Mouse (Mus musculus) CH12.LX (cell line): ENCODE measurements around the gene Sh3bgrl2. TPM values are rescaled to one million over a fixed set of nuclear protein-coding genes. Genes with fewer than 3 reads are reported as not detected.

Experiments
- DNase-seq: peaks from one replicate; pipeline ENCODE4 v3.0.0-alpha.2; 2013; ENCODE audit errors: extremely low read depth
- H3K27ac ChIP-seq: 2 replicates; pipeline ENCODE4 v1.5.1; 2012; ENCODE audit warnings: low read depth, mild to moderate bottlenecking, control low read depth, moderate library complexity; ENCODE audit not compliant: insufficient read depth
- H3K27me3 ChIP-seq: replicated peaks from 2 replicates; pipeline ENCODE3; 2012; ENCODE audit warnings: inconsistent platforms
- H3K36me3 ChIP-seq, 2 experiments: replicated peaks in 1 of 2; 2 replicates each; pipeline versions ENCODE3 to v1.6.1; 2012; ENCODE audit warnings: inconsistent platforms in 1 of 2, low read length in 1 of 2, mild to moderate bottlenecking in 1 of 2, mixed read lengths in 1 of 2, moderate library complexity in 1 of 2; ENCODE audit not compliant: control insufficient read depth in 1 of 2, insufficient read depth in 1 of 2
- H3K4me1 ChIP-seq, 2 experiments: 2 replicates each; pipeline ENCODE4 v1.6.1; 2012; ENCODE audit warnings: inconsistent platforms in 1 of 2, moderate library complexity in 1 of 2; ENCODE audit not compliant: insufficient read depth in 2 of 2, control insufficient read depth in 1 of 2
- H3K4me2 ChIP-seq: 2 replicates; pipeline ENCODE4 v1.6.1; 2012; ENCODE audit warnings: low read depth, mild to moderate bottlenecking, control low read depth; ENCODE audit not compliant: poor library complexity, insufficient read depth, severe bottlenecking
- H3K4me3 ChIP-seq, 3 experiments: fragments of 150-350 bp in 1 of 3; sonication (generic) in 1 of 3; replicated peaks in 1 of 3; 2 replicates each; pipeline versions ENCODE3 to v1.5.1; 2011 to 2012; ENCODE audit warnings: low read depth in 2 of 3, low read length in 2 of 3, mild to moderate bottlenecking in 2 of 3, moderate library complexity in 2 of 3, control low read depth in 1 of 3, improper control_type of control experiment in 1 of 3, inconsistent platforms in 1 of 3, mixed read lengths in 1 of 3; ENCODE audit not compliant: poor library complexity in 1 of 3
- H3K79me2 ChIP-seq: replicated peaks from 2 replicates; pipeline ENCODE4 v1.6.1; 2012; ENCODE audit warnings: mild to moderate bottlenecking, moderate library complexity; ENCODE audit not compliant: control insufficient read depth, poor library complexity, insufficient read depth, severe bottlenecking; ENCODE audit errors: extremely low read depth
- H3K9ac ChIP-seq: 2 replicates; pipeline ENCODE4 v1.6.1; 2012; ENCODE audit warnings: low read depth, mild to moderate bottlenecking, control low read depth, moderate library complexity; ENCODE audit not compliant: insufficient read depth
- H3K9me3 ChIP-seq: replicated peaks from 2 replicates; pipeline ENCODE3; 2012; ENCODE audit warnings: low read length, inconsistent platforms, mixed read lengths
- CHD1 ChIP-seq: IDR thresholded peaks from 2 replicates; pipeline ENCODE4 v1.6.1; 2012; ENCODE audit warnings: low read depth, low read length, improper control_type of control experiment, inconsistent platforms
- ETS1 ChIP-seq: conservative IDR thresholded peaks from 2 replicates; pipeline ENCODE4 v1.6.1; 2012; ENCODE audit warnings: low read depth, mild to moderate bottlenecking, inconsistent platforms, low read length, improper control_type of control experiment, moderate library complexity
- HCFC1 ChIP-seq: IDR thresholded peaks from 2 replicates; pipeline ENCODE4 v1.6.1; 2012; ENCODE audit warnings: low read depth, mild to moderate bottlenecking, inconsistent platforms, low read length, improper control_type of control experiment
- IRF4 ChIP-seq: IDR thresholded peaks from 2 replicates; pipeline ENCODE4 v1.6.1; 2014; ENCODE audit warnings: low read depth, mild to moderate bottlenecking, inconsistent platforms, low read length, improper control_type of control experiment
- JUN ChIP-seq: IDR thresholded peaks from 2 replicates; pipeline ENCODE4 v1.6.1; 2011; ENCODE audit warnings: low read depth, mild to moderate bottlenecking, low read length, improper control_type of control experiment, moderate library complexity; ENCODE audit not compliant: insufficient read depth
- JUND ChIP-seq: conservative IDR thresholded peaks from 2 replicates; pipeline ENCODE4 v1.6.1; 2011; ENCODE audit warnings: low read depth, low read length, improper control_type of control experiment
- MAFK ChIP-seq: IDR thresholded peaks from 2 replicates; pipeline ENCODE4 v1.6.1; 2011; ENCODE audit warnings: low read length, improper control_type of control experiment; ENCODE audit not compliant: insufficient replicate concordance
- MAZ ChIP-seq: IDR thresholded peaks from 2 replicates; pipeline ENCODE4 v1.6.1; 2012; ENCODE audit warnings: low read depth, mild to moderate bottlenecking, inconsistent platforms, low read length, improper control_type of control experiment, moderate library complexity
- MXI1 ChIP-seq: IDR thresholded peaks from 2 replicates; pipeline ENCODE4 v1.6.1; 2011; ENCODE audit warnings: mild to moderate bottlenecking, low read depth, low read length, improper control_type of control experiment
- RAD21 ChIP-seq: IDR thresholded peaks from 2 replicates; pipeline ENCODE4 v1.6.1; 2011; ENCODE audit warnings: low read depth, mild to moderate bottlenecking, low read length, improper control_type of control experiment, moderate library complexity
- RCOR1 ChIP-seq: conservative IDR thresholded peaks from 2 replicates; pipeline ENCODE4 v1.6.1; 2012; ENCODE audit warnings: low read depth, mild to moderate bottlenecking, inconsistent platforms, low read length, improper control_type of control experiment
- TBP ChIP-seq: conservative IDR thresholded peaks from 2 replicates; pipeline ENCODE4 v1.6.1; 2011; ENCODE audit warnings: low read depth, low read length, improper control_type of control experiment
- TCF12 ChIP-seq: IDR thresholded peaks from 2 replicates; pipeline ENCODE4 v1.6.1; 2014; ENCODE audit warnings: low read depth, mild to moderate bottlenecking, inconsistent platforms, low read length, improper control_type of control experiment
- USF2 ChIP-seq: conservative IDR thresholded peaks from 2 replicates; pipeline ENCODE4 v1.6.1; 2011; ENCODE audit warnings: low read depth, low read length, improper control_type of control experiment
- ZKSCAN1 ChIP-seq: IDR thresholded peaks from 2 replicates; pipeline ENCODE4 v1.6.1; 2012; ENCODE audit warnings: low read depth, inconsistent platforms, low read length, improper control_type of control experiment, borderline replicate concordance
- ZMIZ1 ChIP-seq: IDR thresholded peaks from 2 replicates; pipeline ENCODE4 v1.6.1; 2012; ENCODE audit warnings: low read depth, mild to moderate bottlenecking, inconsistent platforms, low read length, improper control_type of control experiment
- ZNF384 ChIP-seq: IDR thresholded peaks from 2 replicates; pipeline ENCODE4 v1.6.1; 2012; ENCODE audit warnings: low read depth, low read length, improper control_type of control experiment, inconsistent platforms
- dilution Hi-C: fragments of 300-500 bp; cut with MboI; formaldehyde crosslinking; loops from 2 replicates; pipeline ENCODE4 v1.14.3; 2020; ENCODE audit warnings: low sequenced_read_pairs; ENCODE audit not compliant: extremely low pct_unique_long_range_greater_than_20kb, extremely low pct_ligation_motif_present
- in situ Hi-C: fragments of 300-500 bp; cut with MboI; formaldehyde crosslinking; loops from 3 replicates; pipeline ENCODE4 v1.14.3; 2019; ENCODE audit warnings: low sequenced_read_pairs, low pct_ligation_motif_present, low pct_unique_long_range_greater_than_20kb, mixed read lengths
- polyA plus RNA-seq: library from polyadenylated mRNA; unstranded; fragments of >175 nt; gene quantifications from 2 replicates; pipeline ENCODE4 v1.2.1, GENCODE M21; 2012; ENCODE audit warnings: low read depth; ENCODE audit not compliant: insufficient read length
- total RNA-seq, 2 experiments: library from RNA; depleted of rRNA; stranded (reverse); fragments of 300-350 nt in 1 of 2; fragments of >200 nt in 1 of 2; gene quantifications; 2 replicates each; pipeline ENCODE4 v1.2.3; 2012 to 2014

Gene Sh3bgrl2
- total and polyA plus RNA-seq, 3 experiments = 0.04 to 0.27 (median 0.11) TPM

DNA sequence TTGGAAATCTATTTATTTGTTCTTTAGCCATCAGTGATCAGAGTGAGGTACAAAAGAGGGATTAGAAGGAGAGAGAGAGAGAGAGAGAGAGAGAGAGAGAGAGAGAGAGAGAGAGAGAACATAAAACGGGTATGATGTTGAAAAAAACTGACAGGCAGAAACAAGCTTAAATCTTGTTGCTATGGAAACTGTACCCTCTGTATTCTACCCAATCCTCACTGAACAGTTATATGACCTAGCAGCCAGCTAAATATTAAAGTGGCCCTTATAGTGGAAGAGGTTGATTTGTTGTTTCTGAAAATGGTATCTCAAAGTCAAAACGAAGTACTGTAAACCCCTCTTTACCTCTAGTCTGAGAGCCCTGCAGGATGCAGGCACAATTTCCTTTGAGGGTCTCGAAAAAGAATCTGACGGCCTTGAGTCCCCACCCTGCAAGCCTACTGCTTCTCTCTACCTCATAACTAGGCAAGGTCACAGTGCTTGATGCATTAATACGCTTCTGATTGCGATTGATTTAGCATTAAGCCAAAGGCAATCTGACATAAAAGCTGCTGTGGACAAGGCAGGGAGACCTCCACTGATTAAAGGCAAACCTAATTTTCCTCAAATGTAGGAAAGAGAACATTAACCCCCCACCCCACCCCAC, 28.5 kb upstream of the Sh3bgrl2 start:
- Histone ChIP-seq H3K36me3 (no peaks in the 10 kb centered on the region), H3K79me2 (no peaks in the 10 kb centered on the region), H3K9me3 (peaks cover 3% of the 10 kb centered on the region)
- DNase-seq = no peak
- in situ Hi-C loops = no loop called here
- no peak for TF ChIP-seq RAD21
- TF ChIP-seq ETS1 = no peak
- TF ChIP-seq IRF4 = no peak
- no peak for TF ChIP-seq ZKSCAN1
- no peak for TF ChIP-seq ZNF384
- no peak for TF ChIP-seq MAZ
- TF ChIP-seq, all 38 proteins: peak for 0
- no peak overlapping the region for H3K9ac ChIP-seq
- no peak overlapping the region for H3K27ac ChIP-seq
- no peak overlapping the region for H3K4me3 ChIP-seq
- H3K4me1 ChIP-seq = peaks cover 0 to 9% of the 10 kb centered on the region in 2 experiments; a peak in 2 of 4 replicates
- H3K4me2 ChIP-seq = no peak overlapping the region
- no peaks in the 10 kb centered on the region for H3K27me3 ChIP-seq
- dilution Hi-C loops = no loop called here

DNA sequence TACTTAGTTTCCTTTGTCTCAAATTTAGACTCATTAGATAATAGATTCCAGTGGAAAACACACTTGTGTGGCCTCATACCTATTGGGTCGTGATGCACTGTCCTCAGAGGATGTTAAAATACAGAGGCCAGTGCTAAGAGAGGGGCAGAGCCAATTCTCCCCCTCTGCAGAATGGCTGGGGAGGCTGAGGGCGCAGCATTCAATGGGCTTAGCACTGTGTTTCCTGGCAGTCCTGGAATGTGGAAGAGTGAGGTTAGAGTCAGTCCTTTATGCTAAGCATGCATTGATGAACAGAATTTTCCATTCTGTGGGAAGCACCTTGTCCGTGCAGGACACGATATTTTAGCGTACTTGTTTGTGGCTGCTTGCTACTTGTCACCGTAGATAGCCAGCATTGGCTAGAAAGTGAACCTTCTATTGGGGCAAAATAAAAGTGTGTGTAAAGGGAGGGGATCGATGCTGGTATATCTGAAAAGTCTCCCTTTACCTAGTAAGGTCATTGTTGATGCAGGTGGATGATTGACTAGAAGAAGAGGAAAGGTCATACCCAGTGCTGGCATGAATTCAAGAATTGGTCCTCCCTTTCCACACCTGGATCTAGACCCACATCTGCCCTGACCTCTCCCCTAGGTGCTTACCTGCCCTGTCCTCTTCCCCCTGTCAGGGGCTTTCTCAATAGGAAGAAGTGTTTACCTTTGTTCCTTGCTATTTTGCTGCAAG, 20.6 kb upstream of the Sh3bgrl2 start:
- dilution Hi-C loops = no loop called here

More for the DNA sequence above, 20.6 kb upstream of the Sh3bgrl2 start:
- no peaks in the 10 kb centered on the region for H3K79me2 ChIP-seq
- H3K9me3 ChIP-seq = no peaks in the 10 kb centered on the region
- H3K27me3 ChIP-seq = peaks cover 2% of the 10 kb centered on the region
- TF ChIP-seq ZKSCAN1 = no peak
- no peak for TF ChIP-seq USF2
- TF ChIP-seq ETS1 = no peak
- no peak for TF ChIP-seq CHD1
- no peak for TF ChIP-seq RAD21
- TF ChIP-seq MXI1 = no peak
- TF ChIP-seq TCF12 = no peak
- no peak for TF ChIP-seq MAFK
- no peak for TF ChIP-seq RCOR1
- no peak for TF ChIP-seq TBP
- TF ChIP-seq JUN = no peak
- TF ChIP-seq JUND = no peak
- TF ChIP-seq ZMIZ1 = no peak
- TF ChIP-seq HCFC1 = no peak
- no peak overlapping the region for H3K4me3 ChIP-seq
- H3K4me2 ChIP-seq = no peak overlapping the region
- H3K27ac ChIP-seq = no peak overlapping the region
- no peaks in the 10 kb centered on the region for H3K36me3 ChIP-seq
- peaks cover 4% of the 10 kb centered on the region in 2 experiments for H3K4me1 ChIP-seq
- in situ Hi-C loops = no loop called here
- H3K9ac ChIP-seq = no peak overlapping the region
- DNase-seq = no peak
